ENCODE assay signal across 15 mouse cellular contexts in the genomic region with DNA sequence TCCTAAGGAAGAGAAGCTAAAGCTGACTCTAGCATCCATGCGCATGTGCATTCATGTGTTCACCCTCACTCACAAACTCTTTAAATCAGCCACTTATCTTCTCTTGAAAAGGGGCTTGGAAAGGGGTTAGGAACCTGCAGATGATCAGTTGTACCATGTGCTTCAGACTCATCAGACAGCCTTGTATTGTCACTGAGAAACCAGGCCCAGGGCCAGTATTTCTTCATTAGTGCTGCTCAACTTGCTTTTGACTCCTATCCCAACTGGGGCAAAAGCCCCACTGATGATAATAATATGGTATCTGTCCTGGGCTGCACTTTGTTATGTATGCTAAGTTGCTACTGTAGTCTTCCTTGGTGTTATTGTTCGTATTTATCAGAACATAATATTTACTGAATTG. TPM values are rescaled to one million over a fixed set of nuclear protein-coding genes. Genes with fewer than 3 reads are reported as not detected.
"Had no signal": no experiment of that assay in that cellular context is flagged by ENCODE, and none has a peak within 500 bp of the region (broad histone marks: within the 10 kb centered on the region; RNA-seq: fewer than 3 reads in every experiment).

No protein-coding gene starts in this region.

- H3K9ac ChIP-seq: liver, embryonic 13.5 days; lung, embryonic 14.5 days; midbrain, embryonic 12.5 days had no signal

- H3K27ac ChIP-seq: kidney, postnatal 0 days; liver, embryonic 13.5 days; macrophage; midbrain, embryonic 12.5 days had no signal

- H3K27me3 ChIP-seq: liver, embryonic 13.5 days; midbrain, embryonic 12.5 days had no signal

- H3K9me3 ChIP-seq: liver, embryonic 13.5 days; midbrain, embryonic 12.5 days had no signal

- ATAC-seq: lung, postnatal 0 days; midbrain, embryonic 16.5 days had no signal

- H3K4me2 ChIP-seq: liver, embryonic 13.5 days; lung, embryonic 14.5 days; midbrain, embryonic 12.5 days had no signal

- H3K4me3 ChIP-seq: liver, embryonic 13.5 days; midbrain, embryonic 12.5 days had no signal

- H3K4me1 ChIP-seq: liver, embryonic 13.5 days had no signal

- DNase-seq: kidney, adult 2 months; kidney, postnatal 25 days; liver, embryonic 13.5 days; lung, embryonic 14.5 days; thymus, adult 18-20 months; thymus, postnatal 36 days had no signal

- H3K36me3 ChIP-seq: liver, embryonic 13.5 days; midbrain, embryonic 12.5 days had no signal

RNA-seq across cellular contexts. Expression of a gene that starts 38.9 kb away (rescaled TPM):
- total RNA-seq: liver, adult 2 months; megakaryocyte, adult 5-6 weeks had no signal
- polyA plus RNA-seq: liver, adult 2 months; liver, embryonic 13.5 days; liver, embryonic 16.5 days; macrophage; spleen, adult 2 months had no signal
